Mouse (Mus musculus) kidney, embryonic 14.5 days (tissue): ENCODE data around the gene Ppfibp1. TPM values are rescaled to one million over a fixed set of nuclear protein-coding genes. Genes with fewer than 3 reads are reported as not detected.

Source experiments
- ATAC-seq: fragments of 200-750 bp; cut with Nextera tagmentation; 2 replicates; pipeline ENCODE4 v1.8.0; 2017; ENCODE audit warnings: moderate number of reproducible peaks, mild to moderate bottlenecking, moderate TSS enrichment, moderate library complexity; ENCODE audit not compliant: low FRiP score, low TSS enrichment
- H3K27ac ChIP-seq: fragments of 300-500 bp; sonication (generic); 2 replicates; pipeline ENCODE4 v1.5.1; 2014; ENCODE audit warnings: low read depth, mild to moderate bottlenecking, low read length, moderate library complexity, mixed read lengths
- H3K27me3 ChIP-seq: fragments of 300-500 bp; sonication (generic); 2 replicates; pipeline ENCODE4 v1.6.1; 2014; ENCODE audit warnings: mild to moderate bottlenecking, low read length; ENCODE audit not compliant: control insufficient read depth, insufficient read depth
- H3K36me3 ChIP-seq: fragments of 300-500 bp; sonication (generic); 2 replicates; pipeline ENCODE4 v1.6.1; 2014; ENCODE audit warnings: low read length, mixed read lengths; ENCODE audit not compliant: control insufficient read depth, insufficient read depth
- H3K4me1 ChIP-seq: fragments of 300-500 bp; sonication (generic); 2 replicates; pipeline ENCODE4 v1.6.1; 2014; ENCODE audit warnings: low read length, mixed read lengths; ENCODE audit not compliant: control insufficient read depth, insufficient read depth
- H3K4me2 ChIP-seq: fragments of 300-500 bp; sonication (generic); replicated peaks from 2 replicates; pipeline ENCODE4 v1.6.1; 2014; ENCODE audit warnings: low read depth, mild to moderate bottlenecking, low read length
- H3K4me3 ChIP-seq: fragments of 300-500 bp; sonication (generic); 2 replicates; pipeline ENCODE4 v1.5.1; 2014; ENCODE audit warnings: mild to moderate bottlenecking, low read length
- H3K9ac ChIP-seq: fragments of 300-500 bp; sonication (generic); 2 replicates; pipeline ENCODE4 v1.6.1; 2014; ENCODE audit warnings: low read depth, mild to moderate bottlenecking, low read length, moderate library complexity
- H3K9me3 ChIP-seq: fragments of 300-500 bp; sonication (generic); 2 replicates; pipeline ENCODE4 v1.6.1; 2016; ENCODE audit warnings: low read length; ENCODE audit not compliant: control insufficient read depth
- WGBS: fragments of 180-500 bp; shearing (Covaris S2); extraction: QIAGEN DNeasy Blood & Tissue Kit; methylation state at CpG from one replicate; pipeline ENCODE4 v1.1.7; 2014; 5-methylcytosine and 5-hydroxymethylcytosine counted together
- polyA plus RNA-seq: library from polyadenylated mRNA; unstranded; fragments of >200 nt; fragmentation: Nextera tagmentation; extraction: Ambion mirVana; gene quantifications from 2 replicates; pipeline ENCODE4 v1.2.1, GENCODE M21; 2014

Ppfibp1 gene
- polyA plus RNA-seq, 1 experiment from 2014 or later, result 80.1 TPM

DNA sequence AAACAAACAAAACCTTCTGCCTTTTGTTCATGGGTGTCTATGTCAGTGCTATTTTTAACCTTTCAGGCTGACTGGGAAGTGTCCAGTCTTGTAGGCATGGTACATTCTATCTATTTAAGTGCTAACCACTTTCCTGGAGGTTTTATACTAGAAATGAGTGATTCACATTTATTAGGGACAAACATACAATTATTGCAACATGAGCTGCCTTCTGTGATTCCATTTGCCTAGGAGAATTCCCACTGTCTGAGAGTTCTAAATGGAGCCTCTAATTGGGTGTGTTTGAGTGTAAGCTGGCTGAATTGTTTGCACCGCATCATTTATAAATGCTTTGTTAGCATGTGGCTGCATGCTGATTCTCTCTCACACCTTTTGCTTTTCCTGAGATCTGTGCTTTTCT is 27.5 kb downstream of the Ppfibp1 start:
- no peak overlapping the region for H3K4me3 ChIP-seq
- no peak for ATAC-seq
- H3K9ac ChIP-seq, result no peak overlapping the region
- H3K4me1 ChIP-seq, result peaks cover 15% of the 10 kb centered on the region
- no peaks in the 10 kb centered on the region for H3K27me3 ChIP-seq
- H3K4me2 ChIP-seq, result no peak overlapping the region
- H3K9me3 ChIP-seq, result no peaks in the 10 kb centered on the region
- peaks cover 3% of the 10 kb centered on the region; the same call in 1 of the 2 replicates for H3K36me3 ChIP-seq
- 88% methylated on average over 1 of the region's 1 CpGs for WGBS
- H3K27ac ChIP-seq, result no peak overlapping the region

DNA sequence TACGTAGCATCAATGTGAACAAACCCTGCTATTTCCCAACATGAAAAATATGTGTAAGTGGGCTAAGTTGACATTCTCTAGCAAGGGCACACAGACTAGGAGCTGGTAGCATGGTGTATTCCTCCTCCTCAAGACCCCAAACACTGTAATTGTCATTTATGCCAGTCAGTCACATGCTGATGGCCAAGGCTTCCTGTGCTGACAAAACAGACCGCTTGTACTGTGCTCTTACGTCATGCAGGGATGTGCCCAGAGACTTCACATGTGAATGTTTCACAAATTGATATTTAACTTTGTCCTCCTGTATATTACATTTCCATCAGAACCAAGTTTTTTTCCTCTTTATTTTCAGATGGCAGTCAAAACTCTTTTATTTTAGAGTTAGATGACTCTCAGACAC is 29.1 kb downstream of the Ppfibp1 start:
- no peak overlapping the region for H3K4me3 ChIP-seq
- WGBS, result 91% methylated on average over 3 of the region's 3 CpGs
- no peak for ATAC-seq
- H3K9me3 ChIP-seq, result no peaks in the 10 kb centered on the region
- no peak overlapping the region for H3K9ac ChIP-seq
- no peak overlapping the region for H3K4me2 ChIP-seq
- peaks cover 10% of the 10 kb centered on the region for H3K4me1 ChIP-seq
- no peaks in the 10 kb centered on the region for H3K27me3 ChIP-seq
- no peak overlapping the region for H3K27ac ChIP-seq
- H3K36me3 ChIP-seq, result peaks cover 3% of the 10 kb centered on the region; the same call in 1 of the 2 replicates

GRCm38 (mm10) chr6:146918341-146918740 is 30.1 kb downstream of the Ppfibp1 start:
- Histone ChIP-seq H3K9me3 (no peaks in the 10 kb centered on the region), H3K27ac (no peak overlapping the region), H3K4me1 (peaks cover 3% of the 10 kb centered on the region), H3K9ac (no peak overlapping the region), H3K27me3 (no peaks in the 10 kb centered on the region), H3K4me3 (no peak overlapping the region), H3K36me3 (peaks cover 3% of the 10 kb centered on the region; the same call in 1 of the 2 replicates), H3K4me2 (no peak overlapping the region)
- ATAC-seq, result 0 out of 2 replicates have a peak, but pooled peaks have one; percentile 46
- 85% methylated on average over 6 of the region's 6 CpGs for WGBS

GRCm38 (mm10) chr6:146926415-146926980 is 38.2 kb downstream of the Ppfibp1 start:
- no peak for ATAC-seq
- WGBS, result 68% methylated on average over 5 of the region's 5 CpGs
- no peak overlapping the region for H3K27ac ChIP-seq

DNA sequence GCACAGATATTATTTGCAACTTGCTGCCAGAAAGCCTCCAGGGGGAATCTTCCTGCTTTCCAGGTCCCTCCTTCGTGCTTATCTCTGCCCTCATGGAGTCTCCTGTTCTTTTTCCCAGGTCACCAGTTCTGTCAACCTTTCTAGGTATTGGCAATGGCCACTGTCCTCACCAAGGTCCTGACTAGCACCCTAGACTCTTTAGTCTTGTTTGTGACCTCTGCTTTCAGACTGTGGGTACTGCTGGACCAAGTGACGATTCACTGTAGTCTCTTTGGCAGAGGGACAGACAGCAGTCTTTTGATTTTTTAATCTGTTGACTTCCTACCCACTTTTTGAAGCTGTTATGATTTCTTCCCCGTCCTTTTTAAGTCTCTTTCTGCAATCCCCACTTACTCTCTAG is 39.8 kb downstream of the Ppfibp1 start:
- Histone ChIP-seq H3K9me3 (no peaks in the 10 kb centered on the region), H3K4me1 (peaks cover 28% of the 10 kb centered on the region), H3K27me3 (no peaks in the 10 kb centered on the region), H3K4me2 (no peak overlapping the region), H3K27ac (peak overlapping the region; percentile 51), H3K4me3 (no peak overlapping the region), H3K36me3 (no peaks in the 10 kb centered on the region), H3K9ac (peak overlapping the region; percentile 4; the same call in 1 of the 2 replicates)
- WGBS, result 42% methylated on average over 3 of the region's 3 CpGs
- no peak for ATAC-seq

More at GRCm38 (mm10) chr6:146926415-146926980, 38.2 kb downstream of the Ppfibp1 start:
- no peak overlapping the region for H3K4me3 ChIP-seq
- no peaks in the 10 kb centered on the region for H3K36me3 ChIP-seq
- H3K4me1 ChIP-seq, result peaks cover 23% of the 10 kb centered on the region
- H3K9me3 ChIP-seq, result no peaks in the 10 kb centered on the region
- no peaks in the 10 kb centered on the region for H3K27me3 ChIP-seq
- H3K4me2 ChIP-seq, result no peak overlapping the region
- no peak overlapping the region for H3K9ac ChIP-seq

GRCm38 (mm10) chr6:146929031-146929430 is 40.7 kb downstream of the Ppfibp1 start:
- no peaks in the 10 kb centered on the region for H3K27me3 ChIP-seq
- H3K4me1 ChIP-seq, result peaks cover 29% of the 10 kb centered on the region
- peak; percentile 83; the same call in 1 of the 2 replicates for ATAC-seq
- H3K4me3 ChIP-seq, result no peak overlapping the region
- no peaks in the 10 kb centered on the region for H3K9me3 ChIP-seq
- H3K9ac ChIP-seq, result no peak overlapping the region
- WGBS, result 28% methylated on average over 2 of the region's 2 CpGs
- no peak overlapping the region for H3K27ac ChIP-seq
- no peaks in the 10 kb centered on the region for H3K36me3 ChIP-seq
- no peak overlapping the region for H3K4me2 ChIP-seq

DNA sequence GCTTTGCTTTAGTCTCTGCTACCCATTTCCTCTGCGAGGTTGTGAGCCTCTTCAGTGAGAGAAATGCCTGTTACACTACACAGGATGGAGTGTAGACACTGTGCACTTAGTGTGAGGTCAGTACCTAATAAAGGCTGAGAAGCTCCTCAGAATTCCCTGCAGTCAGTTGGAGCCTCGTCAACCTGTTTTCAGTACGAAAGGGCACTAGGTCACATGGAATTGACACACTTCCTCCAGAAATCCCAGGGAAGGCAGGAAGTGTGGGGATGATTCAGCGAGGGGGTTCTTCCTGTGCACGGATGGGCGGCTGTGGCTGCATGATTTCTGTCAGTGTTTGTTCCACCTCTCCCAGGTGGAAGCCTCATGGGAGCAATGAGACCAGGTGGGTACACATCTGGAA is 44.8 kb downstream of the Ppfibp1 start:
- no peaks in the 10 kb centered on the region for H3K9me3 ChIP-seq
- WGBS, result 35% methylated on average over 6 of the region's 6 CpGs
- H3K9ac ChIP-seq, result no peak overlapping the region
- H3K27ac ChIP-seq, result peak overlapping the region; percentile 74; the same call in 1 of the 2 replicates
- H3K4me2 ChIP-seq, result no peak overlapping the region
- peaks cover 12% of the 10 kb centered on the region for H3K4me1 ChIP-seq
- no peaks in the 10 kb centered on the region for H3K36me3 ChIP-seq
- ATAC-seq, result peak; percentile 47; the same call in 1 of the 2 replicates
- no peaks in the 10 kb centered on the region for H3K27me3 ChIP-seq
- no peak overlapping the region for H3K4me3 ChIP-seq

- H3K36me3 ChIP-seq, result peaks cover 6% of the 10 kb centered on the region
- 72% methylated on average over 5 of the region's 6 CpGs for WGBS
- no peak overlapping the region for H3K4me3 ChIP-seq
- H3K4me2 ChIP-seq, result no peak overlapping the region
- ATAC-seq, result peak; percentile 47; the same call in 1 of the 2 replicates
- no peak overlapping the region for H3K9ac ChIP-seq
- peaks cover 6% of the 10 kb centered on the region for H3K4me1 ChIP-seq
- no peaks in the 10 kb centered on the region for H3K9me3 ChIP-seq
- H3K27ac ChIP-seq, result no peak overlapping the region
- H3K27me3 ChIP-seq, result no peaks in the 10 kb centered on the region
Observed at GRCm38 (mm10) chr6:146935957-146936356, 47.7 kb downstream of the Ppfibp1 start.

DNA sequence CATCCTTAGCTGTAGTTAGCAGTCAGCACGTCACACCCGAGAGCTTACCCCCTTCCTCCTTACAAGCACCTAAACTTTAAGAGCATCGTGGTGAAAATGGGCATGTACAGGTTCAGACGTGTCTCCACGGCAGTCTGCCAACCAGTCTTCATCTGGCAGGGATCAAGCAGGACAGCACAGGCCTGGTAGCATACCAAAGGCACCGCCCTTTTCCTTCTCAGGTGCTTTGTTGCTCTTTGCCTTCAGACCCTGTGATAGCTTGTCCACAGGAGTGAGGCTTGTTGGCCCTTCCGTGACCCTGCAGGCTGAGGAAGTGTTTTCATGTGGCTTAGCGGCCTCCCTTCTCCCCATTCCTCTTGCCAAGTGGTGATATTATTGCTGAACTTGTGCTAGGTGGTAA is 50.7 kb downstream of the Ppfibp1 start:
- ATAC-seq, result no peak
- WGBS, result 83% methylated on average over 8 of the region's 8 CpGs

More for the DNA sequence above, 50.7 kb downstream of the Ppfibp1 start:
- no peak overlapping the region for H3K27ac ChIP-seq
- no peak overlapping the region for H3K9ac ChIP-seq
- no peak overlapping the region for H3K4me2 ChIP-seq
- peaks cover 6% of the 10 kb centered on the region for H3K36me3 ChIP-seq
- no peaks in the 10 kb centered on the region for H3K27me3 ChIP-seq
- H3K4me3 ChIP-seq, result no peak overlapping the region
- no peaks in the 10 kb centered on the region for H3K9me3 ChIP-seq
- H3K4me1 ChIP-seq, result no peaks in the 10 kb centered on the region
